Mouse (Mus musculus): ENCODE results near the gene Mitf. TPM values are rescaled to one million over a fixed set of nuclear protein-coding genes. Genes with fewer than 3 reads are reported as not detected.
A peak's percentile ranks its signal among the peaks of the same experiment; 100 is the strongest.

Gene Mitf
- polyA plus RNA-seq, 1 experiment from 2014 or later, result 0.89 TPM

- TF ChIP-seq CTCF (IDR thresholded peaks at IDR 0.05; ENCODE audit: low read depth), result no peak
- no peak for TF ChIP-seq EP300 (IDR thresholded peaks at IDR 0.05; ENCODE audit: low read depth)
- H3K9me3 ChIP-seq (ENCODE audit: low read length), result no peaks in the 10 kb centered on the region
- DNase-seq (no peak), ATAC-seq (no peak)
- H3K4me2 ChIP-seq (ENCODE audit: low read depth, low read length), result no peak overlapping the region
- whole genome bisulfite sequencing (ENCODE audit: insufficient replicate concordance), result 30% methylated on average over 6 of the region's 6 CpGs
- no peak overlapping the region for H3K9ac ChIP-seq (replicated peaks)
- no peak overlapping the region for H3K4me3 ChIP-seq (ENCODE audit: low read depth, low read length)
- H3K27me3 ChIP-seq (ENCODE audit: insufficient read depth, low read length), result no peaks in the 10 kb centered on the region
- H3K27ac ChIP-seq (ENCODE audit: low read depth), result no peak overlapping the region
- H3K4me1 ChIP-seq (ENCODE audit: insufficient read depth), result no peaks in the 10 kb centered on the region
- H3K36me3 ChIP-seq (replicated peaks; ENCODE audit: insufficient read depth, low read length), result no peaks in the 10 kb centered on the region
Observed at GRCm38 (mm10) chr6:97818128-97818527, 11.3 kb downstream of the Mitf start.

GRCm38 (mm10) chr6:97818948-97819347, 12.1 kb downstream of the Mitf start:
- no peak overlapping the region for H3K4me2 ChIP-seq (ENCODE audit: low read depth, low read length)
- H3K9me3 ChIP-seq (ENCODE audit: low read length), result no peaks in the 10 kb centered on the region
- no peaks in the 10 kb centered on the region for H3K27me3 ChIP-seq (ENCODE audit: insufficient read depth, low read length)
- no peaks in the 10 kb centered on the region for H3K36me3 ChIP-seq (replicated peaks; ENCODE audit: insufficient read depth, low read length)
- no peak overlapping the region for H3K9ac ChIP-seq (replicated peaks)
- no peaks in the 10 kb centered on the region for H3K4me1 ChIP-seq (ENCODE audit: insufficient read depth)
- DNase-seq (no peak), ATAC-seq (no peak)
- 63% methylated on average over 5 of the region's 5 CpGs for WGBS (ENCODE audit: insufficient replicate concordance)
- TF ChIP-seq EP300 (IDR thresholded peaks at IDR 0.05; ENCODE audit: low read depth) (no peak), CTCF (IDR thresholded peaks at IDR 0.05; ENCODE audit: low read depth) (no peak)
- H3K4me3 ChIP-seq (ENCODE audit: low read depth, low read length), result no peak overlapping the region
- H3K27ac ChIP-seq (ENCODE audit: low read depth), result no peak overlapping the region

DNA sequence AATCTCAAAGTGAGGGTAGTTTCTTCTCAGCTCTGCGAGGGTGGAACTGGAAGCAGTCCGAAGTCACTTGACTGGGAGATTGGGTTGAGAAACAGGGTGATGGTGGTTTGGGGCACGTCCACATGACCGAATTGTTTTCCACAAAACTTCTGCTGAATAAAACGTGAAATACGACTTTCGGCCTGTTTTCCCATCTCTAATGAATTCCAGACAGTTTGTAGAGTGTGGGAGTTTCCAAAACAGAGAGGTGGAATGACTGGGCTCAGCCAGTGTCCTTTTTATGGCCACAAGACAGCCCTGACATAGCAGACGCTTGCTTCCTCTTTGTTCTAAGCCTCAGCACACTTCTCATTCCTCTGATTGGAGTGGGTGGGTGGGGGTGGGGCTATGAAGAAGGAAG, 13.7 kb downstream of the Mitf start:
- no peak overlapping the region for H3K4me3 ChIP-seq (ENCODE audit: low read depth, low read length)
- no peak for TF ChIP-seq CTCF (IDR thresholded peaks at IDR 0.05; ENCODE audit: low read depth)

GRCm38 (mm10) chr6:97821811-97822210, 15.0 kb downstream of the Mitf start:
- DNase-seq (no peak), ATAC-seq (no peak)
- WGBS (ENCODE audit: insufficient replicate concordance), result 64% methylated on average over 7 of the region's 7 CpGs
- H3K4me2 ChIP-seq (ENCODE audit: low read depth, low read length), result no peak overlapping the region
- no peaks in the 10 kb centered on the region for H3K9me3 ChIP-seq (ENCODE audit: low read length)
- no peak for TF ChIP-seq EP300 (IDR thresholded peaks at IDR 0.05; ENCODE audit: low read depth)
- TF ChIP-seq CTCF (IDR thresholded peaks at IDR 0.05; ENCODE audit: low read depth), result no peak
- H3K36me3 ChIP-seq (replicated peaks; ENCODE audit: insufficient read depth, low read length), result no peaks in the 10 kb centered on the region
- H3K4me1 ChIP-seq (ENCODE audit: insufficient read depth), result no peaks in the 10 kb centered on the region
- H3K27me3 ChIP-seq (ENCODE audit: insufficient read depth, low read length), result no peaks in the 10 kb centered on the region
- no peak overlapping the region for H3K27ac ChIP-seq (ENCODE audit: low read depth)
- no peak overlapping the region for H3K9ac ChIP-seq (replicated peaks)
- H3K4me3 ChIP-seq (ENCODE audit: low read depth, low read length), result no peak overlapping the region

More for the DNA sequence above, 13.7 kb downstream of the Mitf start:
- Histone ChIP-seq H3K27ac (ENCODE audit: low read depth) (peak overlapping the region; percentile 12; the same call in 1 of the 2 replicates), H3K4me1 (ENCODE audit: insufficient read depth) (no peaks in the 10 kb centered on the region), H3K9me3 (ENCODE audit: low read length) (no peaks in the 10 kb centered on the region), H3K4me2 (ENCODE audit: low read depth, low read length) (no peak overlapping the region), H3K36me3 (replicated peaks; ENCODE audit: insufficient read depth, low read length) (no peaks in the 10 kb centered on the region), H3K9ac (replicated peaks) (no peak overlapping the region), H3K27me3 (ENCODE audit: insufficient read depth, low read length) (no peaks in the 10 kb centered on the region)
- ATAC-seq (peak; percentile 44; the same call in 1 of the 2 replicates), DNase-seq (no peak)
- WGBS (ENCODE audit: insufficient replicate concordance), result 65% methylated on average over 8 of the region's 8 CpGs

DNA sequence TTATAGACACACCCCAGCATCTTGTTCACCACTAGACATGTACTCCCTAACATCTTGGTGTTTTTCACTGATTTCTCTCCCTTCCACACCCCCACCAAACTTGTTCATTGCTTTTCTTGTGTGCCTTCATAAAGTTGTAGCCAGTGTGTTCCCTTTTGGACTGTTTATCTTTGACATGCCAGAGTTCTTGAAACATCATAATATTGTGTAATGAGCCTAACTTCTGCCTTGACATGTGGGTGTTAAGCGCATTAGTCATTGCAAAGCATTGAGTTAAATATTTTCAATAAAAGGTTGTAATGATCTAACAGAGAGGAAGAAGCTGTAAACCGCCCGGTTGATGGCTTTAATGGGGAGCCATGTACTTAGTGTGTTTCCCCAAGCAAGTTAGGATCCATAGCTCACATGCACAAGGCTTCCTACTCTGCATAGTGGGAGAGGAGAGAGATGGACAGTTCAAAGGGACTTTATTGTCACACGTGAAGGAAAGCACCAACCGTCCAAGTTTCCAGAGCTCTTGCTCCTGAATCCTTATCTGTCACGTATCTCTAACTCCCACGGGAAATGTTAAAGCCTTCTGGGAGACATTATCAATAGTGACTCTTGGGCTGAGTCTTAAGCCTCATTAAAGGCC, 19.9 kb downstream of the Mitf start:
- no peak overlapping the region for H3K4me2 ChIP-seq (ENCODE audit: low read depth, low read length)
- no peaks in the 10 kb centered on the region for H3K9me3 ChIP-seq (ENCODE audit: low read length)
- TF ChIP-seq CTCF (IDR thresholded peaks at IDR 0.05; ENCODE audit: low read depth), result no peak
- no peak for TF ChIP-seq EP300 (IDR thresholded peaks at IDR 0.05; ENCODE audit: low read depth)
- H3K27ac ChIP-seq (ENCODE audit: low read depth), result no peak overlapping the region; the same call in 1 of the 2 replicates
- no peaks in the 10 kb centered on the region for H3K27me3 ChIP-seq (ENCODE audit: insufficient read depth, low read length)
- no peaks in the 10 kb centered on the region for H3K36me3 ChIP-seq (replicated peaks; ENCODE audit: insufficient read depth, low read length)
- ATAC-seq (no peak), DNase-seq (no peak)
- no peak overlapping the region for H3K9ac ChIP-seq (replicated peaks)
- H3K4me1 ChIP-seq (ENCODE audit: insufficient read depth), result peaks cover 4% of the 10 kb centered on the region; the same call in 1 of the 2 replicates
- H3K4me3 ChIP-seq (ENCODE audit: low read depth, low read length), result no peak overlapping the region
- 76% methylated on average over 7 of the region's 7 CpGs for WGBS (ENCODE audit: insufficient replicate concordance)

- Histone ChIP-seq H3K27me3 (ENCODE audit: insufficient read depth, low read length) (no peaks in the 10 kb centered on the region), H3K4me3 (ENCODE audit: low read depth, low read length) (no peak overlapping the region), H3K36me3 (replicated peaks; ENCODE audit: insufficient read depth, low read length) (no peaks in the 10 kb centered on the region), H3K27ac (ENCODE audit: low read depth) (no peak overlapping the region), H3K4me2 (ENCODE audit: low read depth, low read length) (no peak overlapping the region), H3K9me3 (ENCODE audit: low read length) (no peaks in the 10 kb centered on the region), H3K4me1 (ENCODE audit: insufficient read depth) (peaks cover 4% of the 10 kb centered on the region; the same call in 1 of the 2 replicates), H3K9ac (replicated peaks) (no peak overlapping the region)
- DNase-seq (no peak), ATAC-seq (no peak)
- 78% methylated on average over 3 of the region's 3 CpGs for WGBS (ENCODE audit: insufficient replicate concordance)
- TF ChIP-seq CTCF (IDR thresholded peaks at IDR 0.05; ENCODE audit: low read depth) (no peak), EP300 (IDR thresholded peaks at IDR 0.05; ENCODE audit: low read depth) (no peak)
Observed at GRCm38 (mm10) chr6:97828021-97828420, 21.2 kb downstream of the Mitf start.
